In genomic region chr4:44300781-44301750, GRCm38 (mm10) we compare ENCODE assay signal across 8 mouse cellular contexts. TPM values are rescaled to one million over a fixed set of nuclear protein-coding genes. Genes with fewer than 3 reads are reported as not detected.
DNase-seq lines count a peak whose midpoint lies in the region; ATAC-seq and TF ChIP-seq lines count a peak whose summit lies in the region.

Melk (plus strand) TSS chr4:44300876.

- H3K4me2 ChIP-seq in heart, embryonic 15.5 days, result peak within 1 kb of the TSS; percentile 69

- H3K4me1 ChIP-seq in MEL (ENCODE audit: control insufficient read depth in 1 of 2, insufficient read depth in 2 of 2, low read length in 2 of 2), result peaks cover 3 to 7% of the 10 kb centered on the region in 2 experiments; a peak in 2 of 4 replicates
- peaks cover 19% of the 10 kb centered on the region for H3K4me1 ChIP-seq in forebrain, embryonic 10.5 days
- H3K4me1 ChIP-seq in heart, embryonic 15.5 days (replicated peaks), result peaks cover 11% of the 10 kb centered on the region

- H3K79me2 ChIP-seq in MEL (ENCODE audit: control insufficient read depth, insufficient read depth, low read length, poor library complexity), result peaks cover 5% of the 10 kb centered on the region

- TF ChIP-seq RAD21 in MEL (IDR thresholded peaks at IDR 0.05; ENCODE audit: low read depth, low read length), result no peak

- peak within 1 kb of the TSS; percentile 76 for H3K27ac ChIP-seq in MEL (ENCODE audit: control insufficient read depth, low read depth, low read length)
- H3K27ac ChIP-seq in forebrain, embryonic 10.5 days, result peak within 1 kb of the TSS; percentile 93
- H3K27ac ChIP-seq in heart, embryonic 15.5 days, result peak within 1 kb of the TSS; percentile 44; the same call in 1 of the 2 replicates

- H3K27me3 ChIP-seq in MEL (ENCODE audit: control insufficient read depth in 1 of 2, insufficient read depth in 2 of 2, low read length in 2 of 2), result peaks cover 0 to 1% of the 10 kb centered on the region in 2 experiments; a peak in 1 of 4 replicates
- H3K27me3 ChIP-seq in forebrain, embryonic 10.5 days (ENCODE audit: poor library complexity, severe bottlenecking), result no peaks in the 10 kb centered on the region
- H3K27me3 ChIP-seq in heart, embryonic 15.5 days, result no peaks in the 10 kb centered on the region

- no peak for TF ChIP-seq CTCF in MEL (IDR thresholded peaks at IDR 0.05 in 2 of 3, conservative IDR thresholded peaks at IDR 0.05 in 1 of 3; ENCODE audit: control insufficient read depth in 1 of 3, insufficient read depth in 1 of 3, low read depth in 2 of 3, low read length in 3 of 3, poor library complexity in 1 of 3, severe bottlenecking in 1 of 3)

- TF ChIP-seq EP300 in MEL (IDR thresholded peaks at IDR 0.05; ENCODE audit: low read depth in 1 of 2, low read length in 2 of 2), result no peak

- H3K4me3 ChIP-seq in MEL (ENCODE audit: control insufficient read depth in 1 of 2, insufficient read depth in 1 of 2, low read depth in 2 of 2, low read length in 2 of 2), result peak within 1 kb of the TSS; percentile 71 to 94
- peak within 1 kb of the TSS; percentile 70 for H3K4me3 ChIP-seq in forebrain, embryonic 10.5 days
- H3K4me3 ChIP-seq in heart, embryonic 15.5 days, result peak within 1 kb of the TSS; percentile 73

- ATAC-seq in heart, embryonic 15.5 days (replicated peaks; ENCODE audit: insufficient number of reproducible peaks, insufficient read depth, low FRiP score, low read depth), result peak; percentile 79

- no peaks in the 10 kb centered on the region for H3K9me3 ChIP-seq in MEL (replicated peaks; ENCODE audit: insufficient read depth, low read length)
- no peaks in the 10 kb centered on the region for H3K9me3 ChIP-seq in forebrain, embryonic 10.5 days
- H3K9me3 ChIP-seq in heart, embryonic 15.5 days (replicated peaks), result no peaks in the 10 kb centered on the region

- H3K9ac ChIP-seq in MEL (ENCODE audit: control insufficient read depth, low read depth, low read length, poor library complexity, severe bottlenecking), result peak within 1 kb of the TSS; percentile 92
- peak within 1 kb of the TSS; percentile 74 for H3K9ac ChIP-seq in heart, embryonic 15.5 days

- under 1% methylated on average over 41 of the region's 41 CpGs for WGBS in forebrain, embryonic 10.5 days
- WGBS in heart, embryonic 15.5 days, result under 1% methylated on average over 41 of the region's 41 CpGs

- peak; percentile 64 to 83 for TF ChIP-seq POLR2A in MEL (IDR thresholded peaks at IDR 0.05; ENCODE audit: control insufficient read depth in 1 of 2, insufficient read depth in 1 of 2, low read depth in 1 of 2, low read length in 2 of 2, poor library complexity in 1 of 2)

- peak; percentile 94 for DNase-seq in MEL (ENCODE audit: low read depth, low spot score)
- DNase-seq in c-Kit-positive CD71-negative TER-119-negative erythroid progenitor cells, embryonic 14.5 days (ENCODE audit: low read depth), result peak; percentile 82
- peak; percentile 91 for DNase-seq in forebrain, embryonic 10.5 days (ENCODE audit: extremely low spot score, low spot score)
- peak; percentile 88 for DNase-seq in kidney, postnatal 14 days
- peak; percentile 91 for DNase-seq in lung, postnatal 10 days
- peak; percentile 69 for DNase-seq in ovary, postnatal 14 days (ENCODE audit: low spot score)
- peak; percentile 71 to 76 for DNase-seq in thymus, postnatal 36 days

- H3K36me3 ChIP-seq in MEL (ENCODE audit: control insufficient read depth in 1 of 2, insufficient read depth in 2 of 2, low read length in 2 of 2), result peaks cover 0 to 4% of the 10 kb centered on the region in 2 experiments; a peak in 2 of 4 replicates
- H3K36me3 ChIP-seq in forebrain, embryonic 10.5 days (replicated peaks), result peaks cover 31% of the 10 kb centered on the region
- peaks cover 4% of the 10 kb centered on the region for H3K36me3 ChIP-seq in heart, embryonic 15.5 days

TF ChIP-seq in MEL, 35 proteins besides CTCF, POLR2A, EP300 and RAD21:
- TF ChIP-seq MYB (IDR thresholded peaks at IDR 0.05; ENCODE audit: low read depth, low read length), result no peak
- peak; percentile 45; the same call in 1 of the 2 replicates for TF ChIP-seq TBP (IDR thresholded peaks at IDR 0.05; ENCODE audit: low read depth, low read length)
- TF ChIP-seq HCFC1 (IDR thresholded peaks at IDR 0.05; ENCODE audit: low read depth, low read length), result peak; percentile 78
- no peak for TF ChIP-seq GABPA (IDR thresholded peaks at IDR 0.05; ENCODE audit: low read depth, low read length)
- TF ChIP-seq MEF2A (IDR thresholded peaks at IDR 0.05; ENCODE audit: extremely low read depth, insufficient replicate concordance, low read depth, low read length, poor library complexity, severe bottlenecking), result no peak
- no peak for TF ChIP-seq TAL1 (IDR thresholded peaks at IDR 0.05; ENCODE audit: low read length)
- TF ChIP-seq JUND (IDR thresholded peaks at IDR 0.05; ENCODE audit: low read depth, low read length), result no peak
- no peak for TF ChIP-seq CHD2 (IDR thresholded peaks at IDR 0.05; ENCODE audit: low read length)
- TF ChIP-seq MYC (IDR thresholded peaks at IDR 0.05; ENCODE audit: low read depth, low read length), result no peak
- TF ChIP-seq GATA1 (IDR thresholded peaks at IDR 0.05; ENCODE audit: low read depth, low read length), result no peak
- TF ChIP-seq POLR2AphosphoS2 (IDR thresholded peaks at IDR 0.05; ENCODE audit: low read length), result no peak; the same call in 1 of the 2 replicates
- TF ChIP-seq BHLHE40 (IDR thresholded peaks at IDR 0.05; ENCODE audit: borderline replicate concordance, low read depth, low read length), result no peak
- no peak for TF ChIP-seq NRF1 (IDR thresholded peaks at IDR 0.05; ENCODE audit: insufficient read depth, low read depth, low read length, poor library complexity, severe bottlenecking)
- TF ChIP-seq UBTF (IDR thresholded peaks at IDR 0.05; ENCODE audit: borderline replicate concordance, insufficient read depth, low read depth, low read length), result no peak
- TF ChIP-seq POLR2AphosphoS5 (IDR thresholded peaks at IDR 0.05; ENCODE audit: borderline replicate concordance, low read depth, low read length), result no peak
- TF ChIP-seq NELFE (IDR thresholded peaks at IDR 0.05; ENCODE audit: low read depth, low read length), result peak; percentile 77
- peak; percentile 61; the same call in 1 of the 2 replicates for TF ChIP-seq ELF1 (IDR thresholded peaks at IDR 0.05; ENCODE audit: low read depth, low read length)
- peak; percentile 62 for TF ChIP-seq ZMIZ1 (IDR thresholded peaks at IDR 0.05; ENCODE audit: low read depth, low read length)
- peak; percentile 76 for TF ChIP-seq ZNF384 (IDR thresholded peaks at IDR 0.05; ENCODE audit: low read depth, low read length)
- TF ChIP-seq MAZ (IDR thresholded peaks at IDR 0.05; ENCODE audit: low read depth, low read length), result no peak
- no peak for TF ChIP-seq ZKSCAN1 (IDR thresholded peaks at IDR 0.05; ENCODE audit: low read depth, low read length)
- no peak for TF ChIP-seq ZC3H11A (IDR thresholded peaks at IDR 0.05; ENCODE audit: low read depth, low read length)
- TF ChIP-seq KAT2A (conservative IDR thresholded peaks at IDR 0.05; ENCODE audit: low read depth, low read length), result no peak
- TF ChIP-seq MAX (IDR thresholded peaks at IDR 0.05; ENCODE audit: low read length), result no peak
- TF ChIP-seq E2F4 (IDR thresholded peaks at IDR 0.05; ENCODE audit: borderline replicate concordance, low read depth, low read length), result peak; percentile 87; the same call in 1 of the 2 replicates
- TF ChIP-seq SIN3A (IDR thresholded peaks at IDR 0.05; ENCODE audit: low read length), result peak; percentile 56
- TF ChIP-seq ETS1 (IDR thresholded peaks at IDR 0.05; ENCODE audit: low read depth, low read length), result no peak
- no peak for TF ChIP-seq CHD1 (IDR thresholded peaks at IDR 0.05; ENCODE audit: low read depth, low read length)
- TF ChIP-seq SMC3 (IDR thresholded peaks at IDR 0.05; ENCODE audit: low read depth, low read length), result no peak
- peak; percentile 20; the same call in 1 of the 2 replicates for TF ChIP-seq MXI1 (IDR thresholded peaks at IDR 0.05; ENCODE audit: low read depth, low read length)
- TF ChIP-seq TCF12 (IDR thresholded peaks at IDR 0.05; ENCODE audit: low read depth, low read length), result 0 out of 2 replicates have a peak, but pooled peaks have one; percentile 13
- no peak for TF ChIP-seq USF2 (IDR thresholded peaks at IDR 0.05; ENCODE audit: borderline replicate concordance in 1 of 2, insufficient read depth in 1 of 2, low read depth in 1 of 2, low read length in 2 of 2)
- TF ChIP-seq MAFK (IDR thresholded peaks at IDR 0.05; ENCODE audit: borderline replicate concordance, low read depth, low read length), result no peak
- no peak for TF ChIP-seq RCOR1 (IDR thresholded peaks at IDR 0.05; ENCODE audit: low read depth, low read length)
- TF ChIP-seq USF1 (IDR thresholded peaks at IDR 0.05; ENCODE audit: low read depth, low read length), result no peak

RNA-seq across cellular contexts. Expression of gene Melk, which starts in this region (rescaled TPM):
- total RNA-seq in MEL (2012; rRNA removed), result 14.7 and 15.1 TPM in 2 replicates
- 10 to 100 TPM in 1 of 2 experiments, not detected in 1; 18.2 TPM for polyA plus RNA-seq in MEL (2012; ENCODE audit: insufficient read depth in 1 of 2, insufficient read length in 2 of 2, low read depth in 1 of 2, low replicate concordance in 2 of 2, missing spikeins in 1 of 2)
- 82.4 and 83.0 TPM in 2 replicates for polyA plus RNA-seq in forebrain, embryonic 10.5 days (2016; fragmentation: Nextera tagmentation; extraction: Ambion mirVana)
- polyA plus RNA-seq in heart, embryonic 15.5 days (2015; fragmentation: Nextera tagmentation; extraction: Ambion mirVana), result 25.5 and 26.8 TPM in 2 replicates

Comparison
In these comparisons a context has a peak if more than half of its experiments do, and no peak if none do; other contexts are left out.
1. Peak in every context shown above with its lines: DNase-seq, ATAC-seq, H3K4me3 ChIP-seq and H3K27ac ChIP-seq.